Comparison of ENCODE assay signal across 8 mouse cellular contexts in genomic region chr11:69045531-69046394, GRCm38 (mm10). TPM values are rescaled to one million over a fixed set of nuclear protein-coding genes. Genes with fewer than 3 reads are reported as not detected.
DNase-seq lines count a peak whose midpoint lies in the region; ATAC-seq lines count a peak whose summit lies in the region.

Gene Aurkb, plus strand, starts transcription at chr11:69045647.

- H3K36me3 ChIP-seq in forebrain, embryonic 12.5 days (replicated peaks) = peaks cover 34% of the 10 kb centered on the region

- H3K4me2 ChIP-seq in forebrain, embryonic 12.5 days = peak within 1 kb of the TSS; percentile 75

- H3K9ac ChIP-seq in forebrain, embryonic 12.5 days = peak within 1 kb of the TSS; percentile 84

- DNase-seq in MEL-GATA-1-ER (ENCODE audit: extremely low read depth, low read depth) = peak; percentile 90
- peak; percentile 82 to 87 for DNase-seq in heart, postnatal 14 days
- no peak for DNase-seq in large intestine, adult 2 months (ENCODE audit: low read depth, low spot score)
- DNase-seq in lung, postnatal 10 days = peak; percentile 93
- peak; percentile 71 for DNase-seq in ovary, postnatal 14 days (ENCODE audit: low spot score)
- DNase-seq in thymus, postnatal 25 days = peak; percentile 82

- WGBS in forebrain, embryonic 12.5 days = 1% methylated on average over 48 of the region's 54 CpGs
- WGBS in large intestine, adult 2 months = under 1% methylated on average over 54 of the region's 54 CpGs

- no peaks in the 10 kb centered on the region for H3K9me3 ChIP-seq in forebrain, embryonic 12.5 days

- peak within 1 kb of the TSS; percentile 89 for H3K27ac ChIP-seq in forebrain, embryonic 12.5 days

- intact Hi-C loops in heart, postnatal 14 days (cut with DNase I) = no loop called here

- H3K27me3 ChIP-seq in forebrain, embryonic 12.5 days = no peaks in the 10 kb centered on the region

- peaks cover 36% of the 10 kb centered on the region for H3K4me1 ChIP-seq in forebrain, embryonic 12.5 days

- peak; percentile 59; the same call in 1 of the 2 replicates for ATAC-seq in cerebellum, adult (ENCODE audit: insufficient number of reproducible peaks, low FRiP score, low TSS enrichment)
- peak; percentile 79 for ATAC-seq in forebrain, embryonic 12.5 days (ENCODE audit: low FRiP score)

- peak within 1 kb of the TSS; percentile 75 for H3K4me3 ChIP-seq in forebrain, embryonic 12.5 days (replicated peaks)

RNA-seq across cellular contexts. Expression of gene Aurkb, which starts in this region (rescaled TPM):
- polyA plus RNA-seq in forebrain, embryonic 12.5 days (2016; fragmentation: Nextera tagmentation; extraction: Ambion mirVana) = 163 and 169 TPM in 2 replicates
- 1 to 10 TPM; 3.6 to 8.1 TPM for total RNA-seq in heart, postnatal 14 days (2021)
- polyA plus RNA-seq in large intestine, adult 2 months (2012; rRNA removed) = 47.0 and 50.8 TPM in 2 replicates
